Mouse (Mus musculus): ENCODE results near the gene Ak7. TPM values are rescaled to one million over a fixed set of nuclear protein-coding genes. Genes with fewer than 3 reads are reported as not detected.

Ak7 gene
- polyA plus RNA-seq, 1 experiment from 2014 or later = 0.78 TPM

DNA sequence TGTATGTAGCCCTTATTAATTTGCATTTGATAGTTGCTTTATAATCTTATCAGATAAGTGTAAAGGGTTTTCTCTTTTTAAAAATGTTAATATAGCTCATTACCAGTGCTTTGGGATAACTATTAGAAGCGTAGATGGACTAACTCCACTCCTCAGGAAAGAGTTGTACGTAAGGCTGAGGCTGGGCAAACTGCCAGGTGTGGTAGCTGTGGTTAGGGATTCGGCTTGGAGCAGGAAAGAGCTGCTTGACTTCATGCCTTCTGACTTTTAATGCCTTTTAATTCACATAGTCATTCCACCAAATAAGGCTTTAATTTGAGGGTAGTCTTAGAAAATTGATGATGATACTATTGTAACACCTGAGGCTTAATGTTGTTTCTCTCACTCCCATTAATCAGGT lies 103.2 kb downstream of the Ak7 start:
- Histone ChIP-seq H3K4me2 (no peak overlapping the region), H3K9me3 (no peaks in the 10 kb centered on the region), H3K9ac (no peak overlapping the region), H3K36me3 (replicated peaks) (peaks cover 67% of the 10 kb centered on the region), H3K27ac (no peak overlapping the region), H3K27me3 (no peaks in the 10 kb centered on the region), H3K4me1 (no peaks in the 10 kb centered on the region), H3K4me3 (replicated peaks) (no peak overlapping the region)
- ATAC-seq (ENCODE audit: low FRiP score) = no peak
- WGBS = 81% methylated on average over 3 of the region's 3 CpGs

DNA sequence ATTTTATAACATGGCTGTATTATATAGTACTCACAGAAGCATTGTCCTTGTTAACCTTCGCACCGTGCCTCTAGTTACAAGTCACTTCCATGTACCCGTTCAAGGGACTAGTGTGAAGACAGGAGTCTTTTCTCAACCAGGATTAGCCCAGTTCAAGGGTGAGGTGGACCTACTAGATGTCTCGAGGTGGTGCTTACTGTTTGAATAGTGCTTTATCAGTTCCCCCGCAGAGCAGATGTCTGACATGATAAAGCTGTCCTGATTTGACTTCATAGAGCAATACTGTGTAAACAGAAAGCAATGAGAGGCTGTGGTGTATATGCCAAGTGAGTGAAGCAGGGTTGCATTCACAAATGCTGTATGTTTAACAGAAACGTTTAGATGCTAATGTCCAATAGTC lies 104.8 kb downstream of the Ak7 start:
- H3K36me3 ChIP-seq (replicated peaks) = peaks cover 69% of the 10 kb centered on the region
- no peak overlapping the region for H3K9ac ChIP-seq
- H3K27ac ChIP-seq = no peak overlapping the region
- no peaks in the 10 kb centered on the region for H3K27me3 ChIP-seq
- no peaks in the 10 kb centered on the region for H3K4me1 ChIP-seq
- H3K9me3 ChIP-seq = no peaks in the 10 kb centered on the region
- no peak overlapping the region for H3K4me2 ChIP-seq
- 93% methylated on average over 6 of the region's 6 CpGs for whole genome bisulfite sequencing
- H3K4me3 ChIP-seq (replicated peaks) = no peak overlapping the region
- no peak for ATAC-seq (ENCODE audit: low FRiP score)

DNA sequence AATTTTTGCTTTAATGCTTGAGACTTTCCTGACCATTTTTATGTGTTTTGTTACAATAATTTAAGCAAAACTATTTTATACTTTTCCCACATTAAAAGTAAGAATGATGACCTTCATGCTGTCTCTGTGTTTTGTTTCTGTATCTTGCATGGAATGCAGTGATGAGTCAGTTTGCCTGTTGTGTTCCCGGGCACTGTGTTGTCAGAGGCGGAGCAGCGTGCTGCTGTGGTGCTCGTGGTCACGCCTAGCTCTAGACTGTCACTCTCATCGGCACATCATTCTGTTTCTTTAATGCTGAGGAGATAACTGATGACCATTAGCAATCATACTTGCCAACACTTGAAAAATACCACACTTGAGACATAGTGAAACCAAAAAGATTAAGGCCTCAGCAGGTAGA lies 108.2 kb downstream of the Ak7 start:
- Histone ChIP-seq H3K36me3 (replicated peaks) (peaks cover 60% of the 10 kb centered on the region), H3K27ac (no peak overlapping the region), H3K4me1 (no peaks in the 10 kb centered on the region), H3K9me3 (no peaks in the 10 kb centered on the region), H3K9ac (no peak overlapping the region), H3K4me3 (replicated peaks) (no peak overlapping the region), H3K4me2 (no peak overlapping the region), H3K27me3 (no peaks in the 10 kb centered on the region)
- ATAC-seq (ENCODE audit: low FRiP score) = no peak
- 94% methylated on average over 6 of the region's 6 CpGs for WGBS

DNA sequence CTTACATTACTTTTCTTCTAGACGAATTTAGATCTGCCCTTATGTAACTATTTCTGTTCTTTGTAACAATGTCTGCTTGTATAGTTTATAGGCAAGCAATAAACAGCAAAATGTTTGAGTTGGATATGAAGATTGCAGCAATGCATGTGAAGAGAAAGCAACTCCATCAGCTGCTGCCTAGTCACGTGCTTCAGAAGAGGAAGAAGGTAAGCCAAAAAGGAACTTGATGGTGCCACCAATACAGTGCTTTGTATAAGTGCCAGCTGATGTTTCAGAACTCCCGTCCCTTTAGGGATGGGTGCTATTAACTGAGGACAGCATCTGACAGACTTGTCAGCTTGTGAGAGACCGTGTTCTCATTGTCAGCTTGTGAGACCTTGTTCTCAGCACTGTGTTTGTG lies 117.7 kb downstream of the Ak7 start:
- no peak overlapping the region for H3K4me3 ChIP-seq (replicated peaks)
- no peaks in the 10 kb centered on the region for H3K4me1 ChIP-seq
- H3K27me3 ChIP-seq = no peaks in the 10 kb centered on the region
- H3K9me3 ChIP-seq = no peaks in the 10 kb centered on the region
- H3K36me3 ChIP-seq (replicated peaks) = peaks cover 93% of the 10 kb centered on the region
- no peak overlapping the region for H3K4me2 ChIP-seq
- H3K9ac ChIP-seq = no peak overlapping the region
- 88% methylated on average over 4 of the region's 4 CpGs for WGBS
- no peak overlapping the region for H3K27ac ChIP-seq
- ATAC-seq (ENCODE audit: low FRiP score) = no peak

DNA sequence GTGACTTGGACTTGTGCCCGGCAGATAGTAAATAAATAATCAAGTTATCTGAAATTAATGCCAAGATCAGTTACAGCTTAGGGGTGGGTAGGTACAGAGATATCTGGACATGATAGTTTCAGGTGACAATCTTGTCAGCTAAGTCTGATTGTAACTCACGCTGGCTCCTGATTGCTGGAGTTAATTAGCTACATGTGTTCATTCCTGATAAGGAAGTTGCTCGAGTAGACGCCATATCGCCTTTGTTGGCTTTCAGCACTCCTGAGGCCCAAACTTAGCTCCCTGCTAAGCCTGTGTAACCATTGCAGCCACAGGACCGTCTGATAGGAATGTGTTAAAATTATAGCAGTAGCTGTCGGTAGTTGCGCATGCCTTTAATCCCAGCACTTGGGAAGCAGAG lies 119.0 kb downstream of the Ak7 start:
- Histone ChIP-seq H3K4me2 (no peak overlapping the region), H3K27me3 (no peaks in the 10 kb centered on the region), H3K9ac (no peak overlapping the region), H3K4me3 (replicated peaks) (no peak overlapping the region), H3K36me3 (replicated peaks) (peaks cover 93% of the 10 kb centered on the region), H3K27ac (no peak overlapping the region), H3K9me3 (no peaks in the 10 kb centered on the region), H3K4me1 (no peaks in the 10 kb centered on the region)
- no peak for ATAC-seq (ENCODE audit: low FRiP score)
- 87% methylated on average over 8 of the region's 8 CpGs for WGBS

DNA sequence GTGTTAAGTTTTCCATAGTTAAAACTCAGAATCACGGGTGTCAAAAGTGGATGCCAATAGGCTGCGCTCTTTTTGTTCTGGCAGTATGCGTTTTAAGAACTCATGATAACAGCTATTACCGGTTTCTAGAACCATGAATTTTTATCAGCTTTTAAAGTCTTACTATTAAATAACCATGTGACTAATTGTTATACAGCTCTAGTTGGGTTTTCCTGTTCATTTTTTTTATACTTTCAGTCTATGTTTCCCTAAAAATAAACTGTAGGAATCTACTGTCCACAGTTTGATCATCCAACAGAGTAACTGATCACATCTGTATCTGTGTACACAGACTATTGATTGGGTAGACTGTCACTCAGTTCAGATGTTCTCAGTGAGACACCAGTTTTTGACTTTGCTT lies 119.5 kb downstream of the Ak7 start:
- Histone ChIP-seq H3K9ac (no peak overlapping the region), H3K9me3 (no peaks in the 10 kb centered on the region), H3K27ac (no peak overlapping the region), H3K36me3 (replicated peaks) (peaks cover 91% of the 10 kb centered on the region), H3K4me1 (no peaks in the 10 kb centered on the region), H3K4me2 (no peak overlapping the region), H3K27me3 (no peaks in the 10 kb centered on the region), H3K4me3 (replicated peaks) (no peak overlapping the region)
- ATAC-seq (ENCODE audit: low FRiP score) = no peak
- 98% methylated on average over 4 of the region's 4 CpGs for WGBS

Other genes with a start within 250 kb of the Ak7 start
- gene Bdkrb2, start 142.8 kb upstream of the Ak7 start, polyA plus RNA-seq (2016; fragmentation: Nextera tagmentation; extraction: Ambion mirVana) = 0.35 and 0.40 TPM in 2 replicates
- gene Bdkrb1, start 102.9 kb upstream of the Ak7 start, polyA plus RNA-seq (2016; fragmentation: Nextera tagmentation; extraction: Ambion mirVana) = 0.24 TPM in 1 of 2 replicates, not detected in the other
- gene Gskip, start 21.1 kb upstream of the Ak7 start, polyA plus RNA-seq (2016; fragmentation: Nextera tagmentation; extraction: Ambion mirVana) = 27.8 and 28.5 TPM in 2 replicates
- gene Atg2b, start 20.8 kb upstream of the Ak7 start, polyA plus RNA-seq (2016; fragmentation: Nextera tagmentation; extraction: Ambion mirVana) = 17.7 and 18.3 TPM in 2 replicates
- gene Papola, start 78.7 kb downstream of the Ak7 start, polyA plus RNA-seq (2016; fragmentation: Nextera tagmentation; extraction: Ambion mirVana) = 326 and 334 TPM in 2 replicates